Mouse (Mus musculus) gastrocnemius, adult 18-20 months (tissue): ENCODE measurements around the gene Srek1. TPM values are rescaled to one million over a fixed set of nuclear protein-coding genes. Genes with fewer than 3 reads are reported as not detected.
A peak's percentile ranks its signal among the peaks of the same experiment; 100 is the strongest.

Experiments used
- DNase-seq: peaks from one replicate; pipeline ENCODE4 v3.0.0; 2021; ENCODE audit warnings: low spot score
- total RNA-seq, 2 experiments: library from RNA; stranded (reverse); gene quantifications; 2 replicates each; pipeline ENCODE4 v1.2.3; 2021

The Srek1 gene
- total RNA-seq, 2 experiments from 2014 or later: 18.1 to 18.3 TPM

- DNase-seq: no peak
Measured at GRCm38 (mm10) chr13:103735330-103736007, 38.9 kb downstream of the Srek1 start.

GRCm38 (mm10) chr13:103726872-103727271 is 47.5 kb downstream of the Srek1 start:
- no peak for DNase-seq

- DNase-seq: peak; percentile 20
Measured at GRCm38 (mm10) chr13:103711406-103712025, 62.9 kb downstream of the Srek1 start.

GRCm38 (mm10) chr13:103710359-103710781 is 64.0 kb downstream of the Srek1 start:
- DNase-seq: peak; percentile 7

GRCm38 (mm10) chr13:103705436-103705978 is 68.9 kb downstream of the Srek1 start:
- no peak for DNase-seq

GRCm38 (mm10) chr13:103703833-103704232 is 70.6 kb downstream of the Srek1 start:
- peak; percentile 34 for DNase-seq

- DNase-seq: peak; percentile 71
Measured at GRCm38 (mm10) chr13:103703386-103703785, 71.0 kb downstream of the Srek1 start.

- no peak for DNase-seq
Measured at GRCm38 (mm10) chr13:103702266-103702665, 72.1 kb downstream of the Srek1 start.

- DNase-seq: no peak
Measured at GRCm38 (mm10) chr13:103700752-103701151, 73.7 kb downstream of the Srek1 start.

- no peak for DNase-seq
Measured at GRCm38 (mm10) chr13:103697993-103698392, 76.4 kb downstream of the Srek1 start.

GRCm38 (mm10) chr13:103696164-103696563 is 78.2 kb downstream of the Srek1 start:
- peak; percentile 10 for DNase-seq

GRCm38 (mm10) chr13:103695456-103695855 is 79.0 kb downstream of the Srek1 start:
- DNase-seq: no peak

Other genes with a start within 250 kb of the Srek1 start
- 10 to 100 TPM; 33.6 to 46.4 TPM for gene Erbin, start 145.9 kb upstream of the Srek1 start, total RNA-seq